Mouse (Mus musculus) left cerebral cortex, adult 2 months (tissue): ENCODE measurements at regions not wholly inside any gene's neighbourhood (a gene's known extent, or its start where the extent isn't known, plus 50 kb on each side); places are given as distances from the start of the nearest gene placed in this dataset.

Experiments
- DNase-seq, 2 experiments: peaks; one replicate each; pipeline ENCODE4 v3.0.0; 2021 to 2022; ENCODE audit warnings: low spot score in 2 of 2, mixed read lengths in 1 of 2; ENCODE audit errors: extremely low spot score in 1 of 2
- H3K27ac ChIP-seq: fragments of 200-600 bp; 2 replicates; pipeline ENCODE4 v1.8.1; 2022
- H3K4me3 ChIP-seq: fragments of 200-600 bp; 2 replicates; pipeline ENCODE4 v1.8.1; 2022
- CTCF ChIP-seq: fragments of 200-600 bp; IDR thresholded peaks from 2 replicates; pipeline ENCODE4 v1.8.1; 2022; ENCODE audit warnings: antibody characterized with exemption, mild to moderate bottlenecking, moderate library complexity
- intact Hi-C: fragments of 180-260 bp; cut with DNase I; formaldehyde crosslinking; loops from one replicate; pipeline ENCODE4 v1.15.1; 2025

DNA sequence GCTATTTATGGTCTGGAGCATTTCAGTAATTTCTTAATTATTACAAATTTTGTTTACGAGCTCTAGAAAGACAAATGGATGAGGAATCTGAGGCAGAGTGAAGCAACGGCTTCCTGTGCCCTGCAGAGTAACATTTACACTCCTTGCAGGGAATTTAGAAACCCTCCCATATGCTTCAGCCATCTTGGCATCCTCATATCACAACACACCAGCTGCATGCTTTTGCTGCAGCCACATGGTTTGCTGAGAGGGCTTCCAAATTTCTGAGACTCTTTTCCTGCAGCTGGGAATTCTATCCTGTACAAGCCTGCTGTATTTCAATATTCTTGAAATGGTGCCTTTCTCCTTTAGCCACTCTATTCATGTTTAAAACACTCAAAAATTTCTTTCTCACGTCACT lies 91.4 kb downstream of the Rgs2 start:
- TF ChIP-seq CTCF = no peak
- DNase-seq = no peak
- Histone ChIP-seq H3K27ac (no peak overlapping the region), H3K4me3 (no peak overlapping the region)
- intact Hi-C loops = no loop called here

DNA sequence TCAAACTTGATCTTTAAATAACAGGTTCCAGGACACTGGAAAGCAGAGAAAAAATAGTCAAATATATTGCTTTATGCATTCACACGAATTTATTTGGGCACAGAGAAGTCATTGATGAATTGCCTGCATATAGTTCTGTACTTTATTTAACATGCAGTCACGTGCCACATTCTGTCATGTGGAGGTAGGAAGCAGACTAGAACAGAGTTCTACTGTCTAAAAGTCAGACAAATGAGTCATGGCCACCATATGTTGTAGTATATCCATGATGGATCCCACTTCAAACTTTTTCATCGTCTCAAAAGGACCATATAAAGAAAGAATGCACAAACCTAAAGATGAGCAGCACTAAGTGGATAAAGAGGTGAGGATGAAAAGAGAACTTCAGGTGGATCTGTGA lies 92.7 kb downstream of the Rgs2 start:
- TF ChIP-seq CTCF = no peak
- DNase-seq = no peak
- intact Hi-C loops = no loop called here
- no peak overlapping the region for H3K4me3 ChIP-seq
- H3K27ac ChIP-seq = no peak overlapping the region

DNA sequence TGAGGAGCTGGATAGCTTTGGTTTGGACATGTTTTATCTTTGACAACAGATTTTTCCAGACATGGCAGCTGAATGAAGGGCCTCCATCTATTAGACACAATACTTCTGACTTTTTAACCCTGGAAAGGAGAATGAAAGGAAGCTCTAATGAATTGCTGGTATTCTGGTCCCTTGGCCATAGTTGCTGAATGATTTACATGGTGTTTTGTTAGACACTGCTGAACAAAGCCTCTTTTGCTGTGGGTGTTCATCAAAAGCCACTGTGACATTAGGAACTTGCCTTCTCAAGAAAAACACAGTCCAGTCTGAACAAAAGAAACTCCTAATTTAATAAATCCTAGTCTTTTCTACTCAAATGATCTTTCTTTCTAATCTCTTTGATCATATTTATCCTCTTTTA lies 93.4 kb downstream of the Rgs2 start:
- DNase-seq = no peak
- intact Hi-C loops = no loop called here
- TF ChIP-seq CTCF = no peak
- Histone ChIP-seq H3K4me3 (no peak overlapping the region), H3K27ac (no peak overlapping the region)

DNA sequence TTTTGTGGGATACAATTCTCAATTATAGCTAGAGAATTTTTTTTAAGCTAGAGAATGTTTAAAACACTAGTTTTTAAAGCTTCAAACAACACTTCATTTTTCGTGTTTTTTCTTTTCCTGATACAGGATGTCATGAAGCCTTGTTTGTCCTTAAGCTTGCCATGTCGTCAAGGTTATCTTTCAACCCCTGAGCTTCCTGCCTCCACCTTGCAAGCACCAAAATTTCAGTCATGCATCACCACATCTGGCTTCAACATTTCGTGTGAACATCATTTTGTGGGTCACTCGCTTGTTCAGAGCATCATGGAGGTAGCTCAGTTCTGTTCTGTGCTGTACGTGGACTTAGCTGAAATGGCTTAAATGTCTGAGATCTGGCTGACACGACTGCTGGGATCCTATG lies 96.6 kb downstream of the Rgs2 start:
- no peak for DNase-seq
- Histone ChIP-seq H3K4me3 (no peak overlapping the region), H3K27ac (no peak overlapping the region)
- intact Hi-C loops = no loop called here
- TF ChIP-seq CTCF = no peak

DNA sequence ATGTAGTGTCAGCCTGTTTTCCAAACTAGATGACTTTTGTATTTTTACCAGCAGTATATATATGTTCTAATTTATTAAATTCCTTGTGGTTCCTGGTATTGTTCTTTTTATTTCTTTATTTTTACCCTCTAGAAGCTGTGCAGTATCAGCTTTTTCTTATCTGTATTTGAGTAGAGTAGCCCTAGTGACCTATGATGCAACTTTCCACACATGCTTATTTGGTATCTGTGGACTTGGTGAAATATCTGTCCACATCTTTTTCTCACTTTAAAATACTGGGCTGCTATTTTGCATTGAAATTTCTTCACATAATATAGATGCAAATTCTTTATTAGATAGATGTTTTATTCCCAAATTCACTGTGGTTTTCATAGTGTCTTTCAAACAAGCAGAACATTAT lies 97.1 kb downstream of the Rgs2 start:
- intact Hi-C loops = no loop called here
- TF ChIP-seq CTCF = no peak
- Histone ChIP-seq H3K27ac (no peak overlapping the region), H3K4me3 (no peak overlapping the region)
- DNase-seq = no peak

DNA sequence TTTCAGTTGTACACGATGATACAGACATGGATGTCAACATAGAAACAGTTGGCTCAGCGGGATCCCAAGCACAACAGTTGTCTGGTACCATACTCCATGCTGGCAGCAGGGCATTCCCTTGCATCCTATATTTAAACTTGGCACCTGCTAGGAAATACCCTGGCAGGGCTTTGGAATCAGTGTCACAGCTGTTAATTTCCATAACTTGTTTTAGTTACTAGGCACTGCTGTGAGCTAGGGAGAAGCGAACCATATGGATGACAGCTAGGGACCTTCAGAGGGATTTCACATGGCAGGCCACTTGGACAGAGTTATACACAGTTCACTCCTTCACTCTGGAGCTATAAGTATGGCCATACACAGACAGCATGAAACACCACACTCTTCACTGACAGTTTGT lies 100.0 kb downstream of the Rgs2 start:
- Histone ChIP-seq H3K4me3 (no peak overlapping the region), H3K27ac (no peak overlapping the region)
- no peak for TF ChIP-seq CTCF
- intact Hi-C loops = no loop called here
- DNase-seq = peak in 1 of 2 experiments; percentile 9

DNA sequence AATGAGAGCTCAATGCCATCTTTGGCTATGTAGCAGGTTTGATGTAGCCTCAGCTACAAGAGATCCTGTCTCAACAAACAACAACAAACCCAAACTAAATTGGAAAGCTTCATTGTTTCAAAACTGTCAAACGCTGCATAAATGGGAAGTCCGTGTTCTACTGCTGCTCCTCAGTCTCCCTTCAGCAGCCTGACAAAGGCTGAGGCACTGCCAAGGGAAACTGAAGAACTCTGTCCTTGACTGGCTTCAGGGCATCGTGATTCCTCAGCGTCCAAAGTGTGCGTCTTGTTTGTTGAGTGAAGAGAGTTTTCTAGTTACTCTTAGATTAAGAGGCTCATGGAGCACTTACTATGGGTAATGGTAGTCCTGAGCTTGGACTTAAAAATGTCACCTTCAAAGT lies 100.7 kb downstream of the Rgs2 start:
- DNase-seq = no peak
- Histone ChIP-seq H3K27ac (no peak overlapping the region), H3K4me3 (no peak overlapping the region)
- intact Hi-C loops = no loop called here
- no peak for TF ChIP-seq CTCF

DNA sequence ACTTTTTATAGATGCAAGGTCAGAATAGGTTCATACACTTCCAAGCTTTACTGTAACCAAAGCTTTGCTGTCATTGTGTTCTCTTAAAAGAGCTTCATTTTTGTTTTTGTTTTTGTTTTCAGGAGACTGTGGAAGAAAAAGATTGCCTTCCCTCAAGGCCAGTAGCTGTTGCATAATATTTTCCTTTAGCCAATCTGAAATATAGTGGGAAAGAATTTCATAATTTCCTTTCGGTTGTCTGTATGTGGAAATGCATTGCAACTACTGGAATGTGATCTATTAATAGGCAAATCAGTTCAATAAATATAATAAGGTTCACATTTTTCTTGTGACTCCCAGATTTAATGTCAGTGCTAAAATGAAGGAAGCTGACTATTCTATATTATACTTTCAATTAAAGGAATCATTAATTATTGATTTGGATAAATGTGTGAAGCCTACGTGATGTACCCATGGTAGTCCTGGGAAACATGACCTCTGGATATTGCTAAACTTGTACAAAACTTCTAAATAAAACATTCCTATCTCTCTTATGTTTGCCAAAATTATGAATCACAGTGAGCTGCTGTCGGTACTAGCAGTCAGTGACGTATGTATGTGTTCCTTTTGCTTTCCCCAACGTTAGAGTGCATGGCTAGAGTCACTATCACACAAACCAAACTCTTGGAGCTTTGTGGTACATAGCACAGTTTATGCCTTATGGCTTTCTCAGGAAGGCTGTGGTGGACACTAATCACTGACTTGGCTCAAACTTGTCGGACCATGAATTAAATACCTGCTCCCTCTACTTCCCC lies 102.6 kb downstream of the Rgs2 start:
- DNase-seq = no peak
- H3K4me3 ChIP-seq = no peak overlapping the region
- intact Hi-C loops = no loop called here
- H3K27ac ChIP-seq = no peak overlapping the region
- no peak for TF ChIP-seq CTCF

DNA sequence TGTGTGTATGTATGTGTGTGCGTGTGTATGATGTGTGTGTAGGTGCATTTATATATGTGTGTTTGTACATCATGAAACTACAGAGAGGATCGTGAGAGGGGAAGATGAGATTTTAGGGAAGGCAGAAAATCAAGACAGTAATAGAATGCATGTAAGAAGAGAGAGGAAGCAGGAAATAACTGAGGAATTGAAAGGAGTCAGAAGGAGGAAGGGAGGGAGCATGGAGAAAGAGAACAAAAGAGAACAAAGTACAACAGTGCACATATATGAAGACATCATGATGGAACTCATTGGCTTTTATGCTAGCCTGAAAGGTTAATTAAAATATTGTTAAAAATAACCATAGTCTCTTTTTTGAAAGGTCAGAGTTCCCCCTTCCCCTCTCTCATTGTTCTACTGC lies 111.4 kb downstream of the Uchl5 start:
- TF ChIP-seq CTCF = no peak
- no peak overlapping the region for H3K4me3 ChIP-seq
- H3K27ac ChIP-seq = no peak overlapping the region
- DNase-seq = no peak
- intact Hi-C loops = no loop called here

DNA sequence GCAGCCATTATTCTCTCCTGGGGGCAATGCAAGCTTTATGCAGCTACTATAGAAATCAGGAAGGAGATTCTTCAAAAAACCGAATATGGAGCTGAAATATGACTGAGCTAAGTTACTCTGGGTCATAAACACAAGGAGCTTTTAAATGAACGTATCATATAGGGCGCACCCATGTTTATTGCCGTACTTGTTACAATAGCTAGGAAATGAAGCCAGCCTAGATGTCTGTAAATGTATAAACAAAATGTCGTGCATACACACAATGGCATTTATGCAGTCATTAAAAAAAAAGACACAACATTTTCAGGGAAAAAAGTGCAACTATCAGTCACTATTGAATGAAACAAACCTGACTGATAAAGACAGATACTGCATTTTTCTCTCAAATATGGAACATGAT lies 111.0 kb downstream of the Uchl5 start:
- no peak for DNase-seq
- intact Hi-C loops = no loop called here
- no peak for TF ChIP-seq CTCF
- Histone ChIP-seq H3K4me3 (no peak overlapping the region), H3K27ac (no peak overlapping the region)

DNA sequence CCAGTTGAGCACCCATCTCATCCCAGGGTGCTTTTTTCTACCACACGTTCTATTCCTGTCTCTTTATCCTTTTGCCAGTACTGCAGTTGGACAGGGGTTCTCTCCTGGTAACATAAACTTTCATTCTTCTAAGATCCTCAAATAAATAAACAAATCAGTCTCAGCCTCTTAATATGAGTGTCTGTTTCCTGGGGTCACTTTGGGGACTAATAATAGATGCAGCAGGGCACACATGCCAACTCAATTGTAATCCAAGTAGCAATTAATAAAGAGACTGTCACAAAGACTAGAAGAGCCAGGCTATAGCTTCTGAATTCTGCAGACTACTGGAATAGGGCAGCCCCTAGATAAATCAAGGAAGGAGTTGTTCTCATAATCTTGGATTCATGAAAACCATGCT lies 108.9 kb downstream of the Uchl5 start:
- TF ChIP-seq CTCF = no peak
- no peak overlapping the region for H3K4me3 ChIP-seq
- no peak overlapping the region for H3K27ac ChIP-seq
- intact Hi-C loops = no loop called here
- DNase-seq = no peak

DNA sequence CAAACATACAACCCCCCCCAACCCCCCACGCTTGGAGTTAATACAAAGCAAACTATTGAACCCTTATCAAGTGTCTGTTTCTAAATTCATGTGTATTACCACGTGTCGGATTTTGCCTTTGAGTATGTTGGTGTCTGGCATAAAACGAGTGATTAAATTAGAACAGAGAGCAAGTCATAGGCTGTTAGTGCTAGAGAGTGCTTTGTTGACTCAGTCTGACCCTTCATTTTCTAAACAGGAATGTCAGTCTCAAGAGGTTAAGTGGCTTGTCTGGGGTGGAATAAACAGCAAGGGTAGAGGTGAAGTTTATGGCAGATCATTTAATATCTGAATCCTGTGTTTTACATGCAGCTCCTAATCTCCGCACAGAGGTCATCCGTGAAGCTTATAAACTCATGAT lies 104.1 kb downstream of the Uchl5 start:
- no peak for DNase-seq
- no peak for TF ChIP-seq CTCF
- H3K4me3 ChIP-seq = no peak overlapping the region
- H3K27ac ChIP-seq = no peak overlapping the region
- intact Hi-C loops = no loop called here

DNA sequence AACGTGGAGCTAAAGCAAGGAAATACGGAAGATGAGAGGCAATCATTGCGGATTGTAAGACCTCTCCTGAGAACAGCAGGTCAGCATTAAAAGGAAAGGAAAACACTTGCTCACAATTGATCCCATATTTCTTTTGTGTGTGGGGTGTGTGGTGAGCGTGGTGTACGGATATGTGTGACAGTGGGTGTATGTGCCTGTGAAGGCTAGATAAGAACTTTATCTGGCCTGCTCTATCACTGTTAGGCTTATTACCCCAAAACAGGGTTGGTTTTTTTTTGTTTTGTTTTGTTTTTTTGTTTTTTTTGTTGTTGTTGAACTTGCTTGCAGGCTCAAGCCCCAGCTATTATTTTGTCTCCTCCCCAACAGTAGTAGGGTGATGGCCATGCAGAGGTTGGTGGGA lies 102.5 kb downstream of the Uchl5 start:
- Histone ChIP-seq H3K4me3 (no peak overlapping the region), H3K27ac (no peak overlapping the region)
- no peak for TF ChIP-seq CTCF
- no peak for DNase-seq
- intact Hi-C loops = no loop called here
